Mouse (Mus musculus) heart, postnatal 0 days (tissue): ENCODE data around the gene Morn1. TPM values are rescaled to one million over a fixed set of nuclear protein-coding genes. Genes with fewer than 3 reads are reported as not detected.

Experiments used
- ATAC-seq: fragments of 200-750 bp; cut with Nextera tagmentation; 2 replicates; pipeline ENCODE4 v1.8.0; 2017; ENCODE audit warnings: low read depth, moderate number of reproducible peaks, moderate library complexity; ENCODE audit not compliant: insufficient read depth
- DNase-seq: peaks from one replicate; pipeline ENCODE4 v3.0.0-alpha.2; 2016; ENCODE audit warnings: low spot score
- H3K27ac ChIP-seq: fragments of 300-500 bp; sonication (generic); 2 replicates; pipeline ENCODE4 v1.5.1; 2014; ENCODE audit warnings: low read depth, mild to moderate bottlenecking
- H3K27me3 ChIP-seq: fragments of 300-500 bp; sonication (generic); 2 replicates; pipeline ENCODE4 v1.6.1; 2014; ENCODE audit warnings: low read length, mixed read lengths; ENCODE audit not compliant: control insufficient read depth, insufficient read depth
- H3K36me3 ChIP-seq: fragments of 300-500 bp; sonication (generic); replicated peaks from 2 replicates; pipeline ENCODE4 v1.6.1; 2014; ENCODE audit warnings: low read length, mixed read lengths; ENCODE audit not compliant: control insufficient read depth, insufficient read depth
- H3K4me1 ChIP-seq: fragments of 300-500 bp; sonication (generic); 2 replicates; pipeline ENCODE4 v1.6.1; 2014; ENCODE audit warnings: antibody characterized with exemption; ENCODE audit not compliant: control insufficient read depth, insufficient read depth
- H3K4me2 ChIP-seq: fragments of 300-500 bp; sonication (generic); 2 replicates; pipeline ENCODE4 v1.6.1; 2014; ENCODE audit warnings: low read depth, mild to moderate bottlenecking, low read length, moderate library complexity
- H3K4me3 ChIP-seq: fragments of 300-500 bp; sonication (generic); 2 replicates; pipeline ENCODE4 v1.5.1; 2014; ENCODE audit warnings: low read depth, low read length
- H3K9ac ChIP-seq: fragments of 300-500 bp; sonication (generic); replicated peaks from 2 replicates; pipeline ENCODE4 v1.6.1; 2014; ENCODE audit warnings: low read depth, low read length, mixed read lengths
- H3K9me3 ChIP-seq: fragments of 300-500 bp; sonication (generic); replicated peaks from 2 replicates; pipeline ENCODE4 v1.6.1; 2016; ENCODE audit warnings: low read length; ENCODE audit not compliant: control insufficient read depth
- CTCF ChIP-seq: IDR thresholded peaks from 2 replicates; pipeline ENCODE4 v1.5.1; 2016; ENCODE audit warnings: antibody characterized with exemption, control low read depth, low read depth
- EP300 ChIP-seq: IDR thresholded peaks from 2 replicates; pipeline ENCODE4 v1.6.1; 2016; ENCODE audit warnings: antibody characterized with exemption, low read depth
- WGBS: fragments of 180-500 bp; shearing (Covaris S2); extraction: QIAGEN DNeasy Blood & Tissue Kit; methylation state at CpG from one replicate; pipeline ENCODE4 v1.1.7; 2014; 5-methylcytosine and 5-hydroxymethylcytosine counted together
- polyA plus RNA-seq: library from polyadenylated mRNA; unstranded; fragments of >200 nt; fragmentation: Nextera tagmentation; extraction: Ambion mirVana; gene quantifications from 2 replicates; pipeline ENCODE4 v1.2.1, GENCODE M21; 2015
- total RNA-seq: library from RNA; depleted of rRNA; stranded (reverse); fragments of >200 nt; gene quantifications from 2 replicates; pipeline ENCODE4 v1.2.3, GENCODE M21; 2014; ENCODE audit warnings: low replicate concordance

Morn1 gene
- total and polyA plus RNA-seq, 2 experiments from 2014 or later: 2.4 TPM; not detected in 1

DNA sequence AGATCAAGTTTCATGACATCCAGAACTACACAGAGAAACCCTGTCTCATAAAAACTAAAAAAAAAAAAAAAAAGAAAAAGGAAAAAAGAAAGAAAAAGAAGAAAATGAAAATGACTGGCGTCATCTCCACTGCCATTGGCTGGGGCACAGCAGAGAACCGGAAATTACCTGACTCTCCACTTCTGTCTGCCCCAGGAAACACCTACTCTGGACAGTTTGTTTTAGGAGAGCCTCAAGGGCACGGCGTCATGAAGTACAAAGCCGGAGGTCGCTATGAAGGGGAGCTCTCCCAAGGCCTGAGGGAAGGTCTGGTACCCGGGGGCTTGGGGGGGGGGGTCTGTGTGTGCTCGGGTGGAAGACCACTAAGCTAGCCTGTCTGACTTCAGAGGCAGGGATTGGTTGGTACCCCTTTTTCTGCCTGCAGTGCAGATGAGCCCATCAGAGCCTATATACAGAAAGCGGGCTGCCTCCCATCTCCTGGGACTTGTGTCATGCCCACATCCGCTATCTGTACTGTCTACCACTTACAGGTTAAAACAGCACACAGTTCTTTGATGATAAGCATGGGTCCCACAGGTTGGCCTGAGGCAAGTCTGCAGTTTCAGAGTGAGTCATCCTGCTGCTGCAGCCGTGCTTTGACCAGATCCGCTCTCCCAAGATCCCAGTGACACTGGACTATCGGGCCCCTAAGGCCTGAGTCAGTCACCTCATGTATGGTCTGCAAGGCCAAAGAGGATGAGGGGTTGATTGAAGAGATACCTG lies 4.5 kb downstream of the Morn1 start:
- H3K4me1 ChIP-seq: peaks cover 7% of the 10 kb centered on the region; the same call in 1 of the 2 replicates
- WGBS: 80% methylated on average over 13 of the region's 13 CpGs
- no peak overlapping the region for H3K9ac ChIP-seq
- ATAC-seq (no peak), DNase-seq (no peak)
- no peak overlapping the region for H3K27ac ChIP-seq
- H3K27me3 ChIP-seq: no peaks in the 10 kb centered on the region
- no peaks in the 10 kb centered on the region for H3K9me3 ChIP-seq
- TF ChIP-seq EP300 (no peak), CTCF (no peak)
- H3K36me3 ChIP-seq: no peaks in the 10 kb centered on the region
- H3K4me2 ChIP-seq: no peak overlapping the region
- H3K4me3 ChIP-seq: no peak overlapping the region

DNA sequence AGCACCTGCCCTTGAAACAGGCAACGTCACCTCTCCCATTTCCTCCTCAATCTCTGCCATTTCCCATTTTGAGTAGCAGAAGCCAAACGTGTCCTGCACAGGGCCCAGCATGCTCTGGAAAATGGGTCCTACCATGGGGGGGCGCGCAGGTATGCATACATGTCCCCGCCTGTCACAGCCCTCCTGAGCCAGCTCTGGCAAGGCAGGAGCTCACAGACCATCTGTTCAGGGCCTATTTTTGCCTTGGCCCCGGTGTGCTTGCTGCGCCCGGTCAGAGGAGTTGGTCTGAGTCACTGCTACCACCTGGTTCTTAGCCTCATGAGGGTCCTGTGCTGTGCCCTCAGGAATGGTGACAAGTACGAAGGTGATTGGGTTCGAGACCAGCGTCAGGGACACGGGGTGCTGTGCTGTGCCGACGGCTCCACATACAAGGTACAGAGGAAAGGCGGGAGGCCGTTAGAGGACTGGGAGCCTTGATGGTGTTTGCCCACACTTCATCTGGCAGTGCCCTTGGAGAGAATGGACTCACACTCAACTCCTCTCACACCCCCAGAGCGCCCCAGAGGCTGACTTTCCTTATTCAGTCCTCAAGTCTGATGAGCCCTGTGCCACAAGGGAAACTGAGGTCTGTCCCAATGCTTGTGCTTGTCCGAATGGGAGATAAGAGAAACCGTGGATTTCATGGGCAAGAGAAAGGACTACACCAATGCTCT lies 6.5 kb downstream of the Morn1 start:
- 87% methylated on average over 19 of the region's 19 CpGs for WGBS

DNA sequence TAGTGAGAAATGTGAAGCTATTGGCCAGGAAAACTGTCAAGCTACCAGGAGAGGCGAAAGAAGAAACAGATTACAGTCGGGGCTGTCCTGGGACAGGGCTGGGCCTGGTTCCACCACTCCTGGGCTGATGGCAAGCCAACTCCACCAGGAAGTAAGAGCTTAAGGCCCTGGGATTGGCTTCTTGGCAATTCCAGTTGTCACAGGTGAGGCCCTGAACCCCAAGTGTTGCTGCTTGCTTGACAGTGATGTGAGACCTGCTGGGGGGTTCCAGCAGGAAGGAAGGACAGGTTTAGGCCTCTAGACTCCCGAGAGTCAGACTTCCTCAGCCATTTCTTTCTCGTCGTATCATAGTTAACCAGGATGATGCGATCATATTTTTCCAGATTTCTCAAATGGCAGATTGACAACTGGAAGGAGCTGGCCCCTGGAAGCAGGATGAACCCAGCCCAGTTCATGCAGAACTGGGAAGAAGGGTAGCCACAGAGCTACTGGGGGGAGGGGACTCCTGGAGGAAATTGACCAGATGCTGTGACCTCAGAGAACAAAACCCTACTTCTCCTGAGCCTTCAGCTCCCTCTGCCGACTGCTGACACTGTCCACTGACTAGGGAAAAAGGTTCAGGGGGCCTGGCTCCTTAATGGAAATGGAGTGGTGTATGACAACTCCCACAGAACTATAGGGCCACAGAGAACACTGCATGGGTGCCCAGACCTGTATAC lies 7.2 kb downstream of the Morn1 start:
- TF ChIP-seq EP300: no peak
- TF ChIP-seq CTCF: no peak
- Histone ChIP-seq H3K27ac (no peak overlapping the region), H3K9me3 (no peaks in the 10 kb centered on the region), H3K36me3 (no peaks in the 10 kb centered on the region), H3K4me2 (no peak overlapping the region), H3K4me1 (no peaks in the 10 kb centered on the region), H3K27me3 (no peaks in the 10 kb centered on the region), H3K4me3 (no peak overlapping the region), H3K9ac (no peak overlapping the region)
- ATAC-seq (no peak), DNase-seq (no peak)
- WGBS: 74% methylated on average over 7 of the region's 7 CpGs

More for the DNA sequence above, 6.5 kb downstream of the Morn1 start:
- TF ChIP-seq CTCF: no peak
- no peak for TF ChIP-seq EP300
- Histone ChIP-seq H3K4me1 (no peaks in the 10 kb centered on the region), H3K27me3 (no peaks in the 10 kb centered on the region), H3K36me3 (no peaks in the 10 kb centered on the region), H3K9ac (no peak overlapping the region), H3K4me3 (no peak overlapping the region), H3K27ac (no peak overlapping the region), H3K4me2 (no peak overlapping the region), H3K9me3 (no peaks in the 10 kb centered on the region)
- no peak for ATAC-seq
- DNase-seq: no peak

DNA sequence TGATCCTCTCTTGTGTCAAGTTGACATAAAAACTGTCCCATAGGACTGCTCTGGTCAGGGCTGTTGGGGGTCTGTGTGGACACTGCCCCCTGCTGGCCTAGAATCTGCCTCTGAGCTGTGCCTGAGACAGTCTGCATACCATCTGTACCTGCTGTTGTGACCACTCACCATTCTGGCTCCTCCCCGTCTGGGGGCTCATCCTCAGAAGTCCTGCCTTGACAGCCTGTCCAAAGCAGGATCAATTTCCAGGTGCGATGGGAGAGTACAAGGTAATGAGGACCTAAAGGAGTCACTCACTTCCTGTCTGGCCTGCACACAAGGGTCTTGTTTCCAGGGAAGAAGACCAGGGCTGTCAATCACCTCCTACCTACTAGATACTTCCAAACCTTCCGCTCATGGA lies 8.2 kb downstream of the Morn1 start:
- H3K4me1 ChIP-seq: 0 out of 2 replicates have a peak, but pooled peaks cover 3% of the 10 kb centered on the region
- no peak overlapping the region for H3K4me2 ChIP-seq
- ATAC-seq (peak; percentile 52), DNase-seq (no peak)
- no peak overlapping the region for H3K27ac ChIP-seq
- no peak overlapping the region for H3K9ac ChIP-seq
- no peak overlapping the region for H3K4me3 ChIP-seq
- 61% methylated on average over 3 of the region's 3 CpGs for WGBS
- TF ChIP-seq EP300: no peak
- TF ChIP-seq CTCF: peak; percentile 53
- no peaks in the 10 kb centered on the region for H3K9me3 ChIP-seq
- H3K36me3 ChIP-seq: no peaks in the 10 kb centered on the region
- no peaks in the 10 kb centered on the region for H3K27me3 ChIP-seq

DNA sequence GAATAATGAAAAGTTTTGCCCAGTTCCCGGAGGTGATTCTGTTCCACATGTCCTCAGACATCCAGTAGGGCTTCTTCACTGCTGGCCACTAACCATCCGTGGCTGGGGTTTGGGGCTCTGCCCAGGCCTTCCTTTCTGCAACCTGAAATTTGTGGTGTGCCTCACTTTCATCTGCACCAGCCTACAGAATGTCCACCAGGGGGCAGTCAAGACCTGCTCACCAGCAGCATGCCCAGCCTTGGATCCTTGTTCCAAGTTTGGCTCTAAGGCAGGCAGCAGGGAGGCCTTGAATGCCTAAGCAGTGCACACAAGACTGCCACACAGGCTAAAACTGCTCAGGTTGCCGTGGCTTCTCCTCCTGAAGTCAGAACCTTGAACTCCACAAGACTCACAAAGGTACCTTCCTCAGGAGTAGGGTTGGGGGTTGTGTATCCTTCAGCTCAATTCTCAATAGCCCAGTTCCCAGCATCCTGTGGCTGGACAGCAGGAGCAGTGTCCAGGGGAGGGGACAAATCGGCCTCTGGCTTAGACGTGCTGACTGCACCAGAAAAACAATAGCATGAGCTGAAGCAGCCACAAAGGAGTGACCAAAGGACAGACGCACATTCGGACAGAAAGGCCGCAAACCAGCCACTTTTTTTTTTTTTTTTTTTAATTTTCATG lies 9.0 kb downstream of the Morn1 start:
- Histone ChIP-seq H3K9me3 (no peaks in the 10 kb centered on the region), H3K9ac (no peak overlapping the region), H3K27me3 (no peaks in the 10 kb centered on the region), H3K4me1 (0 out of 2 replicates have a peak, but pooled peaks cover 3% of the 10 kb centered on the region), H3K4me2 (no peak overlapping the region), H3K4me3 (no peak overlapping the region), H3K36me3 (no peaks in the 10 kb centered on the region), H3K27ac (no peak overlapping the region; the same call in 1 of the 2 replicates)
- ATAC-seq (peak; percentile 76), DNase-seq (peak; percentile 84)
- WGBS: 41% methylated on average over 8 of the region's 8 CpGs
- peak; percentile 99 for TF ChIP-seq CTCF
- TF ChIP-seq EP300: no peak
